Mouse (Mus musculus) small intestine, adult 2 months (tissue): Measurements from ENCODE around the gene Sept11. TPM values are rescaled to one million over a fixed set of nuclear protein-coding genes. Genes with fewer than 3 reads are reported as not detected.

Experiments used
- H3K27ac ChIP-seq: fragments of 200-500 bp; 2 replicates; pipeline ENCODE4 v1.5.1; 2012; ENCODE audit warnings: low read depth, low read length, control low read depth, inconsistent platforms; ENCODE audit not compliant: insufficient read depth
- H3K27me3 ChIP-seq: fragments of 200-500 bp; 2 replicates; pipeline ENCODE4 v1.6.1; 2012; ENCODE audit warnings: mild to moderate bottlenecking, moderate library complexity, low read length, inconsistent platforms; ENCODE audit not compliant: control insufficient read depth, insufficient read depth
- H3K36me3 ChIP-seq: fragments of 200-500 bp; 2 replicates; pipeline ENCODE4 v1.6.1; 2012; ENCODE audit warnings: mild to moderate bottlenecking, low read length, control low read depth, inconsistent platforms; ENCODE audit not compliant: control insufficient read depth, insufficient read depth
- H3K4me1 ChIP-seq: fragments of 200-500 bp; 2 replicates; pipeline ENCODE4 v1.6.1; 2012; ENCODE audit warnings: low read length, inconsistent platforms, mixed read lengths; ENCODE audit not compliant: control insufficient read depth, insufficient read depth, insufficient read length
- H3K4me3 ChIP-seq: fragments of 200-500 bp; 2 replicates; pipeline ENCODE4 v1.5.1; 2012; ENCODE audit warnings: low read depth, mild to moderate bottlenecking, control low read depth, inconsistent platforms, low read length, moderate library complexity
- CTCF ChIP-seq: fragments of 200-500 bp; IDR thresholded peaks from 2 replicates; pipeline ENCODE4 v1.5.1; 2012; ENCODE audit warnings: low read depth, mild to moderate bottlenecking, control low read depth, inconsistent platforms, low read length, moderate library complexity, mixed read lengths; ENCODE audit not compliant: insufficient replicate concordance, insufficient read length; ENCODE audit errors: extremely low read depth
- POLR2A ChIP-seq: fragments of 200-500 bp; IDR thresholded peaks from 2 replicates; pipeline ENCODE4 v1.6.1; 2012; ENCODE audit warnings: low read depth, mild to moderate bottlenecking, control low read depth, inconsistent platforms, low read length, moderate library complexity
- WGBS: fragments of 180-500 bp; shearing (Covaris S2); methylation state at CpG from one replicate; pipeline ENCODE4 v1.1.7; 2018; 5-methylcytosine and 5-hydroxymethylcytosine counted together
- polyA plus RNA-seq: library from polyadenylated mRNA; depleted of rRNA; stranded (reverse); fragments of >200 nt; gene quantifications from 2 replicates; pipeline ENCODE4 v1.2.3, GENCODE M21; 2012

The Sept11 gene
- polyA plus RNA-seq, 1 experiment: 12.9 TPM

DNA sequence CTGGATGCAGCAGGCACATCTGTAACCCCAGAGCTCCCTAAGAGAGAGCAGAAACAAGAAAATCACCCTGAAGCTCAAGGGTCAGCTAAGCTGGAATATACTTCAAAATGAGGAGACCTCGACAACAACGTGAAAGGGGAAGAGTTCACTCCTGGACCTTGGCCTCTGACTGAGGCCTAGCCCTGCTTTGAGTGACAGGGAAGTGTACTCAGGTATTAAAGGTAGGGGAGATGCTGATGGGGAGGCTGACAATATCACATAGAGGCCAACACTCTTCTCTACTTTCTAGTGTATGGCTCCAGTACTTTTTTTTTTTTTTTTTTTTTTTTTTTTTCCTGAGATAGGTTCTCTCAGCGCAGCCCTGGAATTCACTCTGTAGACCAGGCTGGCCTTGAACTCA, 13.6 kb upstream of the Sept11 start:
- Histone ChIP-seq H3K4me1 (no peaks in the 10 kb centered on the region), H3K36me3 (no peaks in the 10 kb centered on the region), H3K27me3 (no peaks in the 10 kb centered on the region), H3K27ac (no peak overlapping the region), H3K4me3 (no peak overlapping the region)
- 50% methylated on average over 3 of the region's 3 CpGs for whole genome bisulfite sequencing
- TF ChIP-seq POLR2A (no peak), CTCF (no peak)

DNA sequence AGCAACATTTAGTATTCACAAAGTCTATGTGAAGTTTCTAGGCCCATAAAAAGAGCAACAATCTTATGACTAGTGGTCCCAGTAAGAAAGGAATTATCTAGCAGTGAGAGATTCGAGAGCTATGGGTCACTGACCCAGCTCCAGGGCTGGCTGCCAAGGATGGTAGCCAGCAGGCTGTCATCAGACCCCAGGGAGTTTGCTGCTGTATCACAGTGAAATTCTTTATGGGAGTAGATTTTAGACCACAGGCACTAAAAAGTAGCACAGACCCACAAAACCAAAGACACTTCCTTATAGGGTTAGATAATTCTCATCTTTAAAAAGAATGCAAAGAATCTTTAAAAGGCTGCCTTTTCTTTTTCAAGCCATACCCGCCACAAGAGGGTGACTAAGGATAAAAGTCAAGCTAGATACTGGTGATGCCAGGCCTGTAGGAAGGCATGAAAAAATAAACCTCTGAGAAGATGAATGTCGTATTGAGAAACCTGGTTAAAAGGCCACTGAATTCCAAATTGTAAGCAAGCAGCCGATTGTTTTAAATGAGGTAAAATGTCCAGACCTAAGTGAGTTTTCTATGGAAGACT, 8.1 kb upstream of the Sept11 start:
- H3K4me1 ChIP-seq: no peaks in the 10 kb centered on the region
- WGBS: 58% methylated on average over 4 of the region's 4 CpGs
- TF ChIP-seq CTCF (no peak), POLR2A (no peak)
- no peaks in the 10 kb centered on the region for H3K36me3 ChIP-seq
- no peaks in the 10 kb centered on the region for H3K27me3 ChIP-seq
- no peak overlapping the region for H3K27ac ChIP-seq
- H3K4me3 ChIP-seq: no peak overlapping the region

GRCm38 (mm10) chr5:93085900-93086299, 7.3 kb upstream of the Sept11 start:
- TF ChIP-seq CTCF (no peak), POLR2A (no peak)
- H3K27me3 ChIP-seq: no peaks in the 10 kb centered on the region
- no peaks in the 10 kb centered on the region for H3K4me1 ChIP-seq
- 88% methylated on average over 4 of the region's 4 CpGs for WGBS
- H3K36me3 ChIP-seq: no peaks in the 10 kb centered on the region
- no peak overlapping the region for H3K27ac ChIP-seq
- no peak overlapping the region for H3K4me3 ChIP-seq

GRCm38 (mm10) chr5:93091266-93091665, 2.0 kb upstream of the Sept11 start:
- 70% methylated on average over 3 of the region's 3 CpGs for WGBS
- H3K27ac ChIP-seq: no peak overlapping the region
- no peaks in the 10 kb centered on the region for H3K27me3 ChIP-seq
- TF ChIP-seq CTCF: no peak
- TF ChIP-seq POLR2A: no peak
- no peaks in the 10 kb centered on the region for H3K36me3 ChIP-seq
- H3K4me1 ChIP-seq: peaks cover 11% of the 10 kb centered on the region; the same call in 1 of the 2 replicates
- no peak overlapping the region for H3K4me3 ChIP-seq

- no peak for TF ChIP-seq POLR2A
- TF ChIP-seq CTCF: no peak
- WGBS: 6% methylated on average over 28 of the region's 28 CpGs
- Histone ChIP-seq H3K27ac (no peak overlapping the region), H3K4me3 (peak overlapping the region; percentile 94), H3K4me1 (peaks cover 11% of the 10 kb centered on the region; the same call in 1 of the 2 replicates), H3K27me3 (no peaks in the 10 kb centered on the region), H3K36me3 (no peaks in the 10 kb centered on the region)
Measured at GRCm38 (mm10) chr5:93092147-93092781, 973 bp upstream of the Sept11 start.

GRCm38 (mm10) chr5:93093638-93094527, 646 bp downstream of the Sept11 start:
- Histone ChIP-seq H3K4me1 (peaks cover 13% of the 10 kb centered on the region; the same call in 1 of the 2 replicates), H3K27me3 (no peaks in the 10 kb centered on the region), H3K27ac (peak overlapping the region; percentile 42), H3K36me3 (no peaks in the 10 kb centered on the region), H3K4me3 (peak overlapping the region; percentile 94)
- TF ChIP-seq POLR2A: no peak
- no peak for TF ChIP-seq CTCF
- WGBS: under 1% methylated on average over 50 of the region's 50 CpGs

DNA sequence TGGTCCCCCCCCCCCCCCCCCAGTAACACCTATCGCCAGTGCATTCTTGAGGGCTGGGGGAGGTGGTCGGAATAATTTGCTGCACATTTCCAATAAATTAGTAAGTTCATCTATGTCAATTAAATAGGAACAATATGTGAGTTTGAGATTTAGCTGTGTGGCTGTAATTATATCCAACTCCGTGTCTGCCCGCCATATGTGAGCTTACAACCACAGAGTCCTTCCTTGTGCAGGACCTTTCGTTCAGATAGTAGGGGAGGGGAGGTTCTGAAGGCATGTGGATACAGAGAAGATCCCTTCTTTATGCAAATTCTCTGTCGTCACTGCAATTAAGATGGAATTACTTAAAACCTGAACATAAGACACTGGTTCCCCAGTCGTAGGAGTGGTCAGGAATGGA, 2.1 kb downstream of the Sept11 start:
- peaks cover 13% of the 10 kb centered on the region; the same call in 1 of the 2 replicates for H3K4me1 ChIP-seq
- TF ChIP-seq POLR2A (no peak), CTCF (no peak)
- H3K27me3 ChIP-seq: no peaks in the 10 kb centered on the region
- no peak overlapping the region for H3K27ac ChIP-seq
- no peaks in the 10 kb centered on the region for H3K36me3 ChIP-seq
- H3K4me3 ChIP-seq: no peak overlapping the region
- WGBS: 86% methylated on average over 7 of the region's 7 CpGs
